Mouse (Mus musculus) ES-E14 (cell line): ENCODE data around the gene Apobec3.

Source experiments
- CHD2 ChIP-seq: IDR thresholded peaks from 2 replicates; pipeline ENCODE4 v1.6.1; 2014; ENCODE audit warnings: mild to moderate bottlenecking, low read depth, low read length, inconsistent platforms
- MAFK ChIP-seq: IDR thresholded peaks from 2 replicates; pipeline ENCODE4 v1.6.1; 2014; ENCODE audit warnings: mild to moderate bottlenecking, low read depth, low read length, inconsistent platforms; ENCODE audit not compliant: insufficient read depth
- ZC3H11A ChIP-seq: IDR thresholded peaks from 2 replicates; pipeline ENCODE4 v1.6.1; 2012; ENCODE audit warnings: low read depth, mild to moderate bottlenecking, inconsistent platforms, low read length, borderline replicate concordance
- ZNF384 ChIP-seq: IDR thresholded peaks from 2 replicates; pipeline ENCODE4 v1.6.1; 2012; ENCODE audit warnings: low read depth, low read length, inconsistent platforms

- no peak for TF ChIP-seq CHD2
- no peak for TF ChIP-seq ZC3H11A
- TF ChIP-seq MAFK: no peak
- TF ChIP-seq ZNF384: no peak
Observed at GRCm38 (mm10) chr15:79917111-79917720, 25.8 kb downstream of the Apobec3 start.
